Mouse (Mus musculus) thymus, adult 2 months (tissue): Measurements from ENCODE around the gene Fbxo33.

Experiments used
- CTCF ChIP-seq: fragments of 200-500 bp; IDR thresholded peaks from 2 replicates; pipeline ENCODE4 v1.5.1; 2012; ENCODE audit warnings: mild to moderate bottlenecking, control low read depth, low read length, moderate library complexity, borderline replicate concordance; ENCODE audit not compliant: control insufficient read depth, poor library complexity, insufficient read depth; ENCODE audit errors: extremely low read depth
- POLR2A ChIP-seq: fragments of 200-500 bp; IDR thresholded peaks from 2 replicates; pipeline ENCODE4 v1.6.1; 2012; ENCODE audit warnings: mild to moderate bottlenecking, low read length, control low read depth, moderate library complexity; ENCODE audit not compliant: control insufficient read depth, poor library complexity, insufficient read depth; ENCODE audit errors: extremely low read depth

DNA sequence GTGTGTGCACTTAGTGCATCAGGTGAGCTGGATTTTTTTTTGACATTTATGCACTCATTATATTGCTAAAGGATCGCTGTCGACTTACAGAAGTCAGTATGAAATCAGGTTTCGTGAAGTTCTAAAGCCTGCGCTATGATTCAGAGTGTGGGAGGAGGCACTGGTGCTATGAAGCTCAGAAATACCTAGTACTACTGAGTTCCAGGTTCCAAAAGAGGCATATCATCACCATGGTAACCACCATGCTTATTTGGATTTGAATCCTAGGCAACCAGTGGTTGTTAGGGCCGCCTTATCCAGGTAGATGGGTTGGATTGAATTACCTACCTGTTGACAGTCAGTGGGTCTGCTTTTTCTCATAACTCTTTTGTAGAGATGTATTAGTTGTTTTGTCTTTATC is 8.9 kb upstream of the Fbxo33 start:
- TF ChIP-seq POLR2A: no peak
- TF ChIP-seq CTCF: no peak
